Mouse (Mus musculus) lung, postnatal 0 days (tissue): Measurements from ENCODE around the gene AL607142.1.

Source experiments
- CTCF ChIP-seq: IDR thresholded peaks from 2 replicates; pipeline ENCODE4 v1.5.1; 2016; ENCODE audit warnings: antibody characterized with exemption, mild to moderate bottlenecking
- EP300 ChIP-seq: IDR thresholded peaks from 2 replicates; pipeline ENCODE4 v1.6.1; 2016; ENCODE audit warnings: antibody characterized with exemption, mild to moderate bottlenecking, control low read depth

DNA sequence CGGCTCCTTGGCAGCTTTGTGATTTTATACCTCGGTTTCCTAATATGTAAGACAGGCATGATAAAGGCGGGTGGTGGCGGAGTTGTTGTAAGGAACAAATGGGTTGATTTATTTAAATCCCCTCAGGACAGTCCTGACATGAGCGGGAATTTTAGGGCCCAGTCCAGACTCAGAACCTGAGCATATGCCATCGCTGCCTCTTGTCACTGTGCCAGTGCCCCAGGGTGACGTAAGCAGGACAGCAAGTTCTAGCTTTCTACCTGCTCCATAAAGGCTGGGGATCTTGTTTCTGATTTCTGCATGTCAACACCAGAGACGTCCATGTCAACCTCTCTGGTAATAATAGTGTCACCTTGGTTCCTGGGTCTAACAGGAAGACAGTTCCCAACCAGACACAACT is 24.7 kb downstream of the AL607142.1 start:
- TF ChIP-seq CTCF: no peak
- TF ChIP-seq EP300: no peak
